Comparison of ENCODE assay signal across 16 mouse cellular contexts in genomic region chr16:94591536-94591935, GRCm38 (mm10). TPM values are rescaled to one million over a fixed set of nuclear protein-coding genes. Genes with fewer than 3 reads are reported as not detected.
DNase-seq lines count a peak whose midpoint lies in the region; ATAC-seq and TF ChIP-seq lines count a peak whose summit lies in the region.
"Had no signal": no experiment of that assay in that cellular context is flagged by ENCODE, and none has a peak within 500 bp of the region (broad histone marks: within the 10 kb centered on the region; RNA-seq: fewer than 3 reads in every experiment).

No protein-coding gene starts in this region.

- H3K4me1 ChIP-seq in heart, embryonic 12.5 days (replicated peaks) = peaks cover 78% of the 10 kb centered on the region
- H3K4me1 ChIP-seq in heart, embryonic 11.5 days (ENCODE audit: control insufficient read depth, insufficient read depth, low read length) = peaks cover 66% of the 10 kb centered on the region

- TF ChIP-seq CTCF in gastrocnemius, adult 2 months (IDR thresholded peaks at IDR 0.05) = no peak
- TF ChIP-seq CTCF in layer of hippocampus, adult 2 months (conservative IDR thresholded peaks at IDR 0.05) = no peak

- H3K36me3 ChIP-seq in heart, embryonic 12.5 days = 0 out of 2 replicates have a peak, but pooled peaks cover 3% of the 10 kb centered on the region
- no peaks in the 10 kb centered on the region for H3K36me3 ChIP-seq in heart, embryonic 11.5 days (ENCODE audit: control insufficient read depth, insufficient read depth, low read length)
- H3K36me3 ChIP-seq: hindbrain, embryonic 15.5 days had no signal

- H3K27ac ChIP-seq in gastrocnemius, adult 2 months = peak overlapping the region; percentile 89
- H3K27ac ChIP-seq in heart, embryonic 12.5 days (ENCODE audit: poor library complexity, severe bottlenecking) = no peak overlapping the region
- H3K27ac ChIP-seq in heart, embryonic 11.5 days (ENCODE audit: low read depth, low read length) = no peak overlapping the region
- H3K27ac ChIP-seq in layer of hippocampus, adult 2 months = peak overlapping the region; percentile 8; the same call in 1 of the 2 replicates
- H3K27ac ChIP-seq: embryonic facial prominence, embryonic 10.5 days; forebrain, embryonic 13.5 days; hindbrain, embryonic 15.5 days had no signal

- intact Hi-C loops in gastrocnemius, adult 2 months (cut with DNase I) = no loop called here

- no peak for ATAC-seq in heart, embryonic 12.5 days (ENCODE audit: insufficient number of reproducible peaks, low FRiP score)
- no peak for ATAC-seq in heart, embryonic 11.5 days (replicated peaks; ENCODE audit: insufficient number of reproducible peaks, low FRiP score, low TSS enrichment)
- ATAC-seq: forebrain, embryonic 13.5 days; forebrain, postnatal 0 days; intestine, embryonic 16.5 days had no signal

- peak overlapping the region; percentile 25; the same call in 1 of the 2 replicates for H3K4me2 ChIP-seq in heart, embryonic 12.5 days
- H3K4me2 ChIP-seq in heart, embryonic 11.5 days = no peak overlapping the region; the same call in 1 of the 2 replicates
- H3K4me2 ChIP-seq: forebrain, embryonic 13.5 days; hindbrain, embryonic 15.5 days had no signal

- DNase-seq in gastrocnemius, adult 2 months = peak; percentile 71
- no peak for DNase-seq in gastrocnemius, postnatal 4 days (ENCODE audit: low spot score in 2 of 2)
- no peak for DNase-seq in layer of hippocampus, adult 2 months (ENCODE audit: low spot score in 2 of 2)
- no peak for DNase-seq in layer of hippocampus, adult 9-10 months (ENCODE audit: low spot score)
- no peak for DNase-seq in left cerebral cortex, adult 11 months (ENCODE audit: low spot score)
- DNase-seq: adrenal gland, postnatal 10 days; cerebellum, postnatal 10 days; forebrain, postnatal 0 days; heart, postnatal 36 days; kidney, adult 2 months had no signal

- H3K4me3 ChIP-seq in gastrocnemius, adult 2 months = peak overlapping the region; percentile 32
- H3K4me3 ChIP-seq in heart, embryonic 12.5 days = no peak overlapping the region
- H3K4me3 ChIP-seq in heart, embryonic 11.5 days (ENCODE audit: low read depth, low read length) = no peak overlapping the region
- H3K4me3 ChIP-seq in layer of hippocampus, adult 2 months = no peak overlapping the region
- H3K4me3 ChIP-seq: embryonic facial prominence, embryonic 10.5 days; forebrain, embryonic 13.5 days; hindbrain, embryonic 15.5 days had no signal

- H3K9me3 ChIP-seq in heart, embryonic 12.5 days (replicated peaks) = no peaks in the 10 kb centered on the region
- H3K9me3 ChIP-seq in heart, embryonic 11.5 days (replicated peaks; ENCODE audit: control insufficient read depth, low read length) = no peaks in the 10 kb centered on the region
- H3K9me3 ChIP-seq: embryonic facial prominence, embryonic 10.5 days; forebrain, embryonic 13.5 days; hindbrain, embryonic 15.5 days had no signal

- H3K9ac ChIP-seq in heart, embryonic 12.5 days = 0 out of 2 replicates have a peak overlapping the region, but pooled peaks have one; percentile 9
- no peak overlapping the region for H3K9ac ChIP-seq in heart, embryonic 11.5 days (ENCODE audit: low read depth, low read length)
- H3K9ac ChIP-seq: forebrain, embryonic 13.5 days; forebrain, postnatal 0 days; hindbrain, embryonic 15.5 days had no signal

- H3K27me3 ChIP-seq in heart, embryonic 12.5 days (replicated peaks) = no peaks in the 10 kb centered on the region
- no peaks in the 10 kb centered on the region for H3K27me3 ChIP-seq in heart, embryonic 11.5 days (ENCODE audit: control insufficient read depth, insufficient read depth, low read length)
- H3K27me3 ChIP-seq: forebrain, embryonic 13.5 days; hindbrain, embryonic 15.5 days had no signal

- 59% methylated on average over 3 of the region's 3 CpGs for whole genome bisulfite sequencing in heart, embryonic 12.5 days
- 72% methylated on average over 3 of the region's 3 CpGs for WGBS in heart, embryonic 11.5 days (ENCODE audit: insufficient replicate concordance)

RNA-seq across cellular contexts. Expression of gene Dyrk1a, which starts 21.7 kb away (rescaled TPM):
- total RNA-seq in gastrocnemius, adult 2 months (2021) = 10 to 100 TPM; 94.4 to 98.0 TPM
- total RNA-seq in gastrocnemius, postnatal 4 days (2021) = 100 to 1,000 TPM; 114 to 123 TPM
- 7.3 and 7.9 TPM in 2 replicates for polyA plus RNA-seq in heart, embryonic 12.5 days (2016; fragmentation: Nextera tagmentation; extraction: Ambion mirVana)
- 9.0 and 11.6 TPM in 2 replicates for polyA plus RNA-seq in heart, embryonic 11.5 days (2014; fragmentation: Nextera tagmentation; extraction: Ambion mirVana)
- 10 to 100 TPM; 95.0 to 98.9 TPM for total RNA-seq in layer of hippocampus, adult 2 months (2021)

Comparison
In these comparisons a context has a peak if more than half of its experiments do, and no peak if none do; other contexts are left out.
1. H3K27ac ChIP-seq: peak in gastrocnemius, adult 2 months (single experiment) and layer of hippocampus, adult 2 months (single experiment); none in heart, embryonic 12.5 days (single experiment) and heart, embryonic 11.5 days (single experiment).